Mouse (Mus musculus) hindbrain, embryonic 14.5 days (tissue): ENCODE results near the gene Myl9. TPM values are rescaled to one million over a fixed set of nuclear protein-coding genes. Genes with fewer than 3 reads are reported as not detected.
A peak's percentile ranks its signal among the peaks of the same experiment; 100 is the strongest.

ENCODE experiments used
- ATAC-seq: fragments of 200-750 bp; cut with Nextera tagmentation; 2 replicates; pipeline ENCODE4 v1.8.0; 2017; ENCODE audit warnings: moderate number of reproducible peaks, mild to moderate bottlenecking, moderate TSS enrichment, moderate library complexity; ENCODE audit not compliant: low FRiP score
- DNase-seq: peaks from one replicate; pipeline ENCODE4 v3.0.0-alpha.2; 2015; ENCODE audit warnings: low spot score
- H3K27ac ChIP-seq: fragments of 300-500 bp; sonication (generic); 2 replicates; pipeline ENCODE4 v1.5.1; 2014; ENCODE audit warnings: mild to moderate bottlenecking, moderate library complexity
- H3K27me3 ChIP-seq: fragments of 300-500 bp; sonication (generic); 2 replicates; pipeline ENCODE4 v1.6.1; 2014; ENCODE audit warnings: mild to moderate bottlenecking, low read length, mixed read lengths; ENCODE audit not compliant: control insufficient read depth, insufficient read depth
- H3K36me3 ChIP-seq: fragments of 300-500 bp; sonication (generic); replicated peaks from 2 replicates; pipeline ENCODE4 v1.6.1; 2014; ENCODE audit not compliant: control insufficient read depth, insufficient read depth
- H3K4me1 ChIP-seq: fragments of 300-500 bp; sonication (generic); replicated peaks from 2 replicates; pipeline ENCODE4 v1.6.1; 2014; ENCODE audit warnings: antibody characterized with exemption, low read length, mixed read lengths; ENCODE audit not compliant: control insufficient read depth, insufficient read depth
- H3K4me2 ChIP-seq: fragments of 300-500 bp; sonication (generic); replicated peaks from 2 replicates; pipeline ENCODE4 v1.6.1; 2014; ENCODE audit warnings: mild to moderate bottlenecking, moderate library complexity
- H3K4me3 ChIP-seq: fragments of 300-500 bp; sonication (generic); replicated peaks from 2 replicates; pipeline ENCODE4 v1.5.1; 2014; ENCODE audit warnings: mild to moderate bottlenecking, low read length
- H3K9ac ChIP-seq: fragments of 300-500 bp; sonication (generic); 2 replicates; pipeline ENCODE4 v1.6.1; 2014
- H3K9me3 ChIP-seq: fragments of 300-500 bp; sonication (generic); 2 replicates; pipeline ENCODE4 v1.6.1; 2016; ENCODE audit warnings: low read length; ENCODE audit not compliant: control insufficient read depth
- WGBS: fragments of 180-500 bp; shearing (Covaris S2); extraction: QIAGEN DNeasy Blood & Tissue Kit; methylation state at CpG from one replicate; pipeline ENCODE4 v1.1.7; 2014; 5-methylcytosine and 5-hydroxymethylcytosine counted together
- polyA plus RNA-seq: library from polyadenylated mRNA; unstranded; fragments of >200 nt; fragmentation: Nextera tagmentation; extraction: Ambion mirVana; gene quantifications from 2 replicates; pipeline ENCODE4 v1.2.1, GENCODE M21; 2014

Myl9 gene
- polyA plus RNA-seq, 1 experiment from 2014 or later, result 47.1 TPM

GRCm38 (mm10) chr2:156761521-156762278 lies 13.5 kb upstream of the Myl9 start:
- DNase-seq (no peak), ATAC-seq (no peak)
- Histone ChIP-seq H3K4me2 (no peak overlapping the region), H3K27me3 (no peaks in the 10 kb centered on the region), H3K4me1 (no peaks in the 10 kb centered on the region), H3K4me3 (no peak overlapping the region), H3K27ac (no peak overlapping the region; the same call in 1 of the 2 replicates), H3K9ac (no peak overlapping the region), H3K9me3 (peaks cover 6% of the 10 kb centered on the region; the same call in 1 of the 2 replicates), H3K36me3 (peaks cover 85% of the 10 kb centered on the region)
- 97% methylated on average over 17 of the region's 17 CpGs for WGBS

- H3K27ac ChIP-seq, result no peak overlapping the region
- H3K4me1 ChIP-seq, result no peaks in the 10 kb centered on the region
- ATAC-seq (no peak), DNase-seq (no peak)
- H3K4me3 ChIP-seq, result no peak overlapping the region
- H3K36me3 ChIP-seq, result peaks cover 77% of the 10 kb centered on the region
- H3K9me3 ChIP-seq, result peaks cover 5% of the 10 kb centered on the region; the same call in 1 of the 2 replicates
- no peak overlapping the region for H3K4me2 ChIP-seq
- no peak overlapping the region for H3K9ac ChIP-seq
- H3K27me3 ChIP-seq, result no peaks in the 10 kb centered on the region
- 79% methylated on average over 21 of the region's 21 CpGs for WGBS
Observed at GRCm38 (mm10) chr2:156762499-156762898, 12.7 kb upstream of the Myl9 start.

DNA sequence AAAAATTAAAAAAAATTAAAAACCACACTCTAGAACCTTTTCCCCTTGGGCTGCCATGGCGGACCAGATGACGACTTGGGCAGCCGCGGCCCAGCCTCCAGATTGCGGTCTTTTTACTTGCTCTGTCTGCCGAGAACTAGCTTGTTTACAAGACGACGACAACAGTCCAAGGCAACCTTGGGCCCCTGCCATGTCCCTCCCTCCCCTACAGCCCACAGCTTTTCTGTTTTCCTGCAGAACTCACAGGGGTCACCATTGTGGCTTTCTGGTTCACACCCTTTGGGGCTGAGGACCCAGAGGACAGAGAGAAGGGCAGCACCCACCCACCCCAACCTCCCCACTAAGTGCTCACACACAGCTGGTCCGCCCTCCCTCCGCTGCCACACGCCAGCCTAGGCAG lies 12.1 kb upstream of the Myl9 start:
- Histone ChIP-seq H3K36me3 (peaks cover 71% of the 10 kb centered on the region), H3K4me2 (no peak overlapping the region), H3K4me1 (no peaks in the 10 kb centered on the region), H3K9ac (no peak overlapping the region), H3K27me3 (no peaks in the 10 kb centered on the region), H3K4me3 (no peak overlapping the region), H3K27ac (no peak overlapping the region), H3K9me3 (no peaks in the 10 kb centered on the region)
- DNase-seq (no peak), ATAC-seq (0 out of 2 replicates have a peak, but pooled peaks have one; percentile 12)
- 82% methylated on average over 11 of the region's 11 CpGs for WGBS

GRCm38 (mm10) chr2:156764022-156764421 lies 11.2 kb upstream of the Myl9 start:
- Histone ChIP-seq H3K4me2 (no peak overlapping the region), H3K4me3 (no peak overlapping the region), H3K27me3 (no peaks in the 10 kb centered on the region), H3K4me1 (no peaks in the 10 kb centered on the region), H3K27ac (no peak overlapping the region), H3K9me3 (no peaks in the 10 kb centered on the region), H3K9ac (no peak overlapping the region), H3K36me3 (peaks cover 62% of the 10 kb centered on the region)
- DNase-seq (no peak), ATAC-seq (no peak)
- WGBS, result 91% methylated on average over 10 of the region's 10 CpGs

- Histone ChIP-seq H3K36me3 (peaks cover 55% of the 10 kb centered on the region), H3K27ac (no peak overlapping the region), H3K4me1 (no peaks in the 10 kb centered on the region), H3K9ac (no peak overlapping the region), H3K27me3 (no peaks in the 10 kb centered on the region), H3K4me3 (no peak overlapping the region), H3K9me3 (no peaks in the 10 kb centered on the region), H3K4me2 (no peak overlapping the region)
- WGBS, result 74% methylated on average over 4 of the region's 4 CpGs
- DNase-seq (no peak), ATAC-seq (no peak)
Observed at GRCm38 (mm10) chr2:156764747-156765146, 10.5 kb upstream of the Myl9 start.

- Histone ChIP-seq H3K4me3 (no peak overlapping the region), H3K36me3 (peaks cover 46% of the 10 kb centered on the region), H3K9me3 (no peaks in the 10 kb centered on the region), H3K27ac (no peak overlapping the region), H3K9ac (no peak overlapping the region), H3K4me1 (no peaks in the 10 kb centered on the region), H3K4me2 (no peak overlapping the region), H3K27me3 (no peaks in the 10 kb centered on the region)
- WGBS, result 92% methylated on average over 8 of the region's 8 CpGs
- DNase-seq, result no peak
- no peak for ATAC-seq
Observed at GRCm38 (mm10) chr2:156765593-156765992, 9.6 kb upstream of the Myl9 start.

DNA sequence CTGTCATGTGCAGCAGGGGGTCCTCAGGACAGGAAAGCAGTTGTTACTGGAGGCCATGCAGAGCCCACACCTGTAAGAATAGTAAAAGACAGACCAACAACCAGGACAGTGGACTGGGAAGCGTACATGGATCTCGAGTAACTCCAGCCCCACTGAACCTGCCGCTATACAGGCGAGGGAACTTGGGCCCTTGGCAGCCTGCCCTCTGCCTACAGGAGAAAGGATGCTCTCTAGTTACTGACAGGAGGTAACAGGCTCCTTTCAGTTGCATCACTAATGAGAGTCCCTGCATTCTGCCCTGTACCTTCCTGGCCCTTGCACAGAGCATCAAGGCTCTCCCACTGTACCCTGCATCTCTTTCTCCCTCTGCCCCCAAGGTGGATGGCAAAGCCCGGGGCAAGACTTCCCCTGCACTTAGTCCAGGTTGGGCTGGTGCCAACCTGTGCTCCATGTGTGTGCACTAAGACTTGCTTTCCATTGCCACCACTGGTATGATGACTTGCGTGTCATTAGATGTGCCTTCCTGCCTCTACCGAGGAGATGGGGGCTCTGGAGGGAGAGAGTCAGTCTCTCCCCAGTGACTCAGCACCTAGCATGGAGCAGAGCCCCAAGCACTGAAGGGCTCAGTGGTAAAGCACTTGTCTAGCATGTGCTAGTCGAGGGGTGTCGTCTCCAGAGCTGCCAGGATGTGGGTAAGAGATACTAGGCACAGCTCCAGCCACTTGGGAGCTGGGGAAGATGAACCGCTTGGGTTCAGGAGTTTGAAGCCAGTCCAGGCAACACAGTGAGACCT lies 8.8 kb upstream of the Myl9 start:
- ATAC-seq (no peak), DNase-seq (no peak)
- Histone ChIP-seq H3K27ac (no peak overlapping the region), H3K9ac (no peak overlapping the region), H3K4me1 (no peaks in the 10 kb centered on the region), H3K4me2 (no peak overlapping the region), H3K36me3 (peaks cover 38% of the 10 kb centered on the region), H3K9me3 (no peaks in the 10 kb centered on the region), H3K27me3 (no peaks in the 10 kb centered on the region), H3K4me3 (no peak overlapping the region)
- WGBS, result 80% methylated on average over 10 of the region's 10 CpGs

GRCm38 (mm10) chr2:156767108-156767507 lies 8.1 kb upstream of the Myl9 start:
- no peak overlapping the region for H3K4me2 ChIP-seq
- H3K4me1 ChIP-seq, result no peaks in the 10 kb centered on the region
- no peak overlapping the region; the same call in 1 of the 2 replicates for H3K27ac ChIP-seq
- DNase-seq (no peak), ATAC-seq (no peak)
- H3K4me3 ChIP-seq, result no peak overlapping the region
- H3K9ac ChIP-seq, result no peak overlapping the region
- no peaks in the 10 kb centered on the region for H3K27me3 ChIP-seq
- H3K9me3 ChIP-seq, result no peaks in the 10 kb centered on the region
- H3K36me3 ChIP-seq, result peaks cover 31% of the 10 kb centered on the region
- WGBS, result 77% methylated on average over 5 of the region's 5 CpGs

DNA sequence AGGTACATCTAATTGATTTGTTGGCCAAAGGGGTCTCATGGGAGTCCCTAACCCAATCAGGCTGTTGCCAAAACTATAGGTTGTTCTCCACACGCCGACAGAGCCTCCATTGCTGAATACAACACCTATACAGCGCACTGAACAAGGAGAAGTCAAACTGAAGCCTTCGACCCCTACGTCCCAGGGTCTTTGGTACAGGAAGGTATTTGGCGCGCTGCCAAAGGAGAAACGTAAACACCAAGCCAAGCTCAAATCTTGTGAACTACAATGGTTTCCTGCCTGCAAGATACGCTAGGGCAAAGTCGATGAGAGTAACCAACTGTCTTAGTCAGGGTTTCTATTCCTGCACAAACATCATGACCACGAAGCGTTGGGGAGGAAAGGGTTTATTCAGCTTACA lies 5.9 kb upstream of the Myl9 start:
- no peak overlapping the region for H3K27ac ChIP-seq
- no peak overlapping the region for H3K4me2 ChIP-seq
- H3K27me3 ChIP-seq, result no peaks in the 10 kb centered on the region
- no peak overlapping the region for H3K9ac ChIP-seq
- WGBS, result 85% methylated on average over 12 of the region's 12 CpGs
- ATAC-seq, result no peak
- no peaks in the 10 kb centered on the region for H3K9me3 ChIP-seq
- no peak overlapping the region for H3K4me3 ChIP-seq
- DNase-seq, result no peak
- H3K4me1 ChIP-seq, result peaks cover under 1% of the 10 kb centered on the region
- H3K36me3 ChIP-seq, result peaks cover 9% of the 10 kb centered on the region
